Mouse (Mus musculus): ENCODE measurements around the gene Hdgf.

The Hdgf gene

DNA sequence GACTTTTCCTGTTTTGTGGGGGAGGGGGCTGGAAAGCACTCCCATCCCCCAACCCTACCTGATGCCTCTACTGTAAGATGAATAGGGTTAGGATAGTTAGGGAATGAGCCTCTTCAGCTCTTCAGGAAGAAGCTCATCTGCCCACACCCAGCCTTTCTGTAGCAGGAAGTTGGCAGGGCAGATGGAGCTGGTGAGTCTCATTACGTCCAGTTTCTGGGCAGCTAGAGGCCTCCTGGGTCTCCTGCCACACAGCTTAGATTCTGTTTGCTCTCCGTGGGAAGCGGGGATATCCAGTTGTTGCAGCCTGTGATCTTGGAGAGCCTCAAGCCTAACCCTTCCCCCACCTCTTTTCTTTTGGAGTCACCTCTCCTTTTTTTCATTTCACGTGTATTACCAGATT is 3.8 kb downstream of the Hdgf start:
- no peak for DNase-seq (ENCODE audit: low spot score in 2 of 2)

DNA sequence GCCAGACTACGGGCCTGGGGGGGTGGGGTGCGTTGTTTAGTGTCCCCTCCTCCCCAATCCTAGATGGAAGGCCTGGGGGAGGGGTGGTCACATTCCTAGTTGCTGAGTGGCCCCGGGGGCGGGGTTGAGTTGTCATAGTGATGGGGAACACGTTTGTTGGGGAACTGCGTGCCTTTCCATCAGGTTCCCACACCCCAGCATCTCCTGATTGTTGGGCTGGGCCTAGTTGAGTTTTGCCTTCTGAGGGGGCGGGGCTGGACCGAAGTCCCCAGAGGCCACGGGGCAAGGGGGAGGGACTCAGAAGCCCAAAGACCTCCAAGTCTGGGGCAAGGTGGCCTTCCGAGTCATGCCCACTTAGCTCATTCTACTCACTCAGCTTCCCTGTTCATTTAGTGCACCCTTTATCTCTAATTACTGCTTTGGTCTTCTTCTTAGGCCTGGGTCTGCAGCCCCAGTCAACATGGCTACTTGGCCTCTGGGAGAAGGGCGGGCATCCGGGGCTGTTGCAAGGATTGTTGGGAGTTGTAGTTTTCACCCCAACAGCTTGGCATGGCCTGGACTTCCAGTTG is 4.5 kb downstream of the Hdgf start:
- peak in 1 of 2 experiments; percentile 64 for DNase-seq (ENCODE audit: low spot score in 2 of 2)

DNA sequence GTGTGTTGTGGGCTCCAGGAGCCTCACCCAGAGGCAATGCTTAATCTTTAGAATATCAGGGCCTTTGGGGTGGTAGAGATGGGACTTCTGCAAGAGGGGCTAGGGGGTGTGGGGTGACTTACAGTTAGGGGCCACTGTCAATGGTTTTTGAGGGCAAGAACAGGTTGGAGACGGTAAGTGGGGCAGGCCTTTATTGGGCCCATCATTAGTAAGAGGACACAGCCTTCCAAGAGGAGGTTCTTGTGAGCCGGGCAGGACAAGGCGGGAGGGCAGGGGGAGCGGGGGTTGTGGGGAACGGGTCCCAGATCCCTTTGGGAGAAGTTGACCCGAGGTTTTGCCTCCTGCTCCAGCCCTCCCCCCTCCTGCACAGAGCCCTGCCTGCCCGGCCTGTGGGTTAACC is 7.4 kb downstream of the Hdgf start:
- no peak for DNase-seq (ENCODE audit: low spot score in 2 of 2)

DNA sequence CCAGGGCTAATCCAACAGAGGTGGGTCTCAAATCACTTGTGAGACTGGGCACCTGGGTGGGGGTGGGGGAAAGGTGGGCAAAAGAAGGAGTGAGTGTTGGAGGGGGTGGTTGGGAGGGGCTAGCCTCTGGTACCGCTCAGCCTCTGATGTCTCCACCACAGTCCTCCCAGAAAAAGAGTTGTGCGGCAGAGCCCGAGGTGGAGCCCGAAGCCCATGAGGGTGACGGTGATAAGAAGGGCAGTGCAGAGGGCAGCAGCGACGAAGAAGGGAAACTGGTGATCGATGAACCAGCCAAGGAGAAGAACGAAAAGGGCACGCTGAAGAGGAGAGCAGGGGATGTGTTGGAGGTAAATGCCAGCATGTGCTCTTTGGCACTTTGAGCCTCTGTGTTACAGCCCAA is 7.8 kb downstream of the Hdgf start:
- DNase-seq (ENCODE audit: low spot score in 2 of 2), result no peak

DNA sequence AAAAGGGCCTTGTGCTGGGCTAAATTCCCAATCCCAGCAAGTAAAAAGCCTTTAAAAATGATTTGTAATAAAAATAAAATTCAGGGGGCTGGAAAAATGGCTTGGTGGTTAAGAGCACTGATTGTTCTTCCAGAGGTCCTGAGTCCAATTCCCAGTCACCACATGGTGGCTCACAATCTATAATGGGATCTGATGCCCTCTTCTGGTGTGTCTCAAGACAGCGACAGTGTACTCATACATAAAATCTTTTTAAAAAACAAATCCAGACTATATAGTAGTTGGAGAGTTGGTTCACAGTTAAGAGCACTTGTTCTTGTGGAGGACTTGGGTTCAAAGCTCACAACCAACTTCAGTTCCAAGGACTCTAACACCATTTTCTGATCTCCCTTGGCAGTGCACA is 10.9 kb downstream of the Hdgf start:
- DNase-seq (ENCODE audit: low spot score in 2 of 2), result no peak

DNA sequence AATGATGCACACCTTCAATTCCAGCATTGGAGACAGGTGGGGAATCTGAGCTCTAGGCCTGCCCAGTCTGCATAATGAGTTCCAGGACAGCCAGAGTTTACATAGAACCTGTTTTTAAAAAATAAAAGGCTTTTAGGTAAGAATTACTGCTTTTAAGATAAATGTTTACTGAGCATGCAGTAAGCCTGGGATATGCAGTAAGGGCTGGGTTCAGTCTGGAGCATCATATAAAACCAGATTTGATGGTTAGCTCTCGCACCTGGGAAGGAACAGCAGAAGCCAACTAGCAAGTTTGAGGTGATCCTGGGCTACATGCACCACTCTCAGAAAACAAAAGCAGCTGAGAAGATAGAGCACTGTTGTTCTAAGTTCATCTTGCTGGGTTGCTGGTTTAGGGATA is 12.4 kb downstream of the Hdgf start:
- no peak for DNase-seq (ENCODE audit: low spot score in 2 of 2)

DNA sequence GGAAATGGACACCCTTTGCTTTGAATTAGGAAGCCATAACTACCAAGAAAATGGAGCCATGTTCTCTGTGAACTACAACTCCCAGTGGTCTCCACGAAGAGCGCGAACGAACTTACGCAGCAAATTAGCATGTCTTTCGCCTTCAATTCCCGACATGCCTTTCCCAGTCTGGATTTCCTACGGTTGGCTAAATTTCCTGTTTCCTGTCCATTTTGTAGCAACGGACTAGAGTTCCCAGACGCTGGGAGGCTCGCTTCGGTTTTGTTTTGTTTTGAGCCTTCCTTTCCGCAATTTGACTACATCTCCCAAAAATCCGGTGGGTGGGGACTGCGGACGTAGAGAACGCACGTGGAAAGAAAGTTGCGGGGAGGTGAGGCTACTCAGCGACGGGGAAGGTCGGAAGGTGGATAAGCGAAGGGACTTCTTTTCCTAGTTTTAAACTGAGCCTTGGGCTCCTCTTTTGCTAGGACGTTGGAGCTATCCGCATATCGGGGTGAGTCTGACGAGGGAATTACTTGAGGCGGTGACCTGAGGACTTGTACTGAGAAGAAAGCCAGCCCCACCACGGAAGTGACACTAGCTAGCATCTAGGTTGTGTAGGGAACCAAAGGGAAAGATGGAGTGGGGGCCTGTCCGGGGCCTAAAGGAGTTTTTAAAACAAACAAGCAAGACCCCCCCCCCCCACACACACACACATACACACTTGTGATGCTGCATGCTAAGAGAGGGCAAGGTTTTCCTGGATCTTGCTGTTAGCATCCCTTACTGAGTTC is 13.4 kb downstream of the Hdgf start, which contains the start of gene Mrpl24:
Gene Mrpl24 (plus strand): TSS at position 171 of the 773 bp plus-strand sequence.
- DNase-seq (ENCODE audit: low spot score in 2 of 2), result peak in 1 of 2 experiments; percentile 67

DNA sequence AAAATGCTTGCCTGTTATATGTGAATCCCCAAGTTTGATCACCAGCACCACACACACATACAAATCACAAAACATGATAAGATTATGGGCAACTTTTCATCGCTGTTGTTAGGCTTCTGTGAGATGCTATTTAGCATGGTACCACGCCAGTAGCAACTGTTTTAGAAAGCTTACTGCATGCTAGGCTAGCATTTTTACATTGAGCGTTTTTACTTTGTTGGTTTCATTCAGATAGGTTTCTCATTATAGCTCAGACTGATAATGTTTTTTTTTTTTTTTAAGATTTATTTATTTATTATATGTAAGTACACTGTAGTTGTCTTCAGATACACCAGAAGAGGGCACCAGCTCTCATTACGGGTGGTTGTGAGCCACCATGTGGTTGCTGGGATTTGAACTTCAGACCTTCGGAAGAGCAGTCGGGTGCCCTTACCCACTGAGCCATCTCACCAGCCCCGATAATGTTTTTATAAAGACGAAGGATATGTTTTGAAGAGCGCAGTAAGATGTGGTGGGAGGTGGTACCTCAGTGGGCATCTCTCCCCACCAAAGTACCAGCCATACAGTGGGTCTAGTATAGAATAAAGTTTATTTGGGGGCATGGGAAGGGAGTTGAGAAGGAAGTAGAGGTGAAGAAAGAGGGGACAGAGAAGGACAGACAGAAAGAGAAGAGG is 14.3 kb downstream of the Hdgf start:
- no peak for DNase-seq (ENCODE audit: low spot score in 2 of 2)

DNA sequence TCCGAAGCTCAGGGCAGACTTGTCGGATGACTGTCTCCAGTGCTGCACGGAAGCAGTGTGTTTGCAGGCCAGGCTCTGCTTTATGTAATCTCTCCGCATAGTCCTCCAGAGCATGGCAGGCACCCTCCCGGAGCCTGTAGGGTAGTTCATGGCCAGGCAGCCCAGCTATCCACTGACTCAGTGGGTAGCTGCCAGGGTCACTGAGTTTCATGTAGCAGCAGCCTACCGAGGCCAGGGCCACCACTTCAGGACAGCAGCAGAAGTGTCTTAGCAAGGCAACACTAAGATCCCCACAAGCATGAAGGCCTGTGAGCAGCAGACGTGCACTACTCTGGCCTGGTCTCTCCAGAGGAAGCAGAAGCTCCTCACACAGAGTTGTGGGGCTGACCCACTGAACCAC is 18.9 kb downstream of the Hdgf start:
- DNase-seq (ENCODE audit: low spot score in 2 of 2), result no peak

DNA sequence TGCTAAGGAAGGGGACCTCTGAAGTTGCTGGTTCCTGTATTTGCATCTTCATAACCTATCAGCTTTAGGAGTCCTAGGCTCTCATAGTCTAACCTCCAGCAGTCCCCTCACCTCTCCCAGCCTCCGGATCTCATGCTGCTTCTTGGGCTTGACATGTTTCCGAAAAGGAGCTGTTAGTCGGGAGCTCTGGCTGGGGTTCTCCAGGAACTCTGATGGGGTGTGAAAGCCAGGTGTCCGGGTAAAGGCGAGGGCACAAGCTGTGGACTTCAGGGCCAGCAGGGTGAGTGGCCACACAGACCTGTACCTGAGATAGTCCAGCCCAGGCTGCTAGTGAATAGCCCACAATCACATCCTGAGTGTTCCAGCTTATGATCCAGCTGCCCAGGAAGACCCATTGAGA is 21.3 kb downstream of the Hdgf start:
- no peak for DNase-seq (ENCODE audit: low spot score in 2 of 2)

DNA sequence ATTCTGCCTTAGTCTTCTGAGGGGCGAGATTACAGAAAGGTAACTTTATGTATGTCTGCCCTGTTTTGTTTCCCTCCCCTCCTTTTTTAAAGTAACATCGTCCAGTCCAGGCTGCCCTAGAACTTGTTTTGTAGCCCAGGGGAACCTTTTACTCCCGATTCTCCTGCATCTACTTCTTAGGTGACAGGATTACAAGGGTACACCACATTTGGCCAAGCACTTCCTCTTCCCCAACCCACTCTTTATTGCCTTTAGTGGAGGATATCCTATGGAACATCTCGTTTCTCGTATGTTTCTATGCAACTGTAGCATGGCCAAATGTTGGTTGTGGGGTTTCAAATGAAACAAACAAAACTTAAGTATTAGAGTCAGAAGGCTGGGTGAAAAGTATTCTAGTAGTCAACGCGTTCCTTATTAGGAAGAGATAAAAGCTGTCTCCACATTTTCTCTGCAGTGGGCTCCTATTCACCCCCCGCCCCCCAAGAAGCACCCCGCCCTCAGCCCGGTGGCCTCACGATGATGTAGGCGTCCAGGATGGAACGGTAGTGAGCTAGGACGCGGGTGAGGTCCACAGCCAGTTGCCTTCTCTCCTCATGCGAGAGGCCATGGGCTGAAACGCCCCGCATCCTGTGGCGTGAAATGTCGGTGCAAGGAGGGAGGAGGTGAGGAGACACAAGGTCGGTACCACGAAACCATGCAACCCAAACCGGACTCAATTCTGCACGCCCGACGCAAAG is 23.4 kb downstream of the Hdgf start:
- no peak for DNase-seq (ENCODE audit: low spot score in 2 of 2)

DNA sequence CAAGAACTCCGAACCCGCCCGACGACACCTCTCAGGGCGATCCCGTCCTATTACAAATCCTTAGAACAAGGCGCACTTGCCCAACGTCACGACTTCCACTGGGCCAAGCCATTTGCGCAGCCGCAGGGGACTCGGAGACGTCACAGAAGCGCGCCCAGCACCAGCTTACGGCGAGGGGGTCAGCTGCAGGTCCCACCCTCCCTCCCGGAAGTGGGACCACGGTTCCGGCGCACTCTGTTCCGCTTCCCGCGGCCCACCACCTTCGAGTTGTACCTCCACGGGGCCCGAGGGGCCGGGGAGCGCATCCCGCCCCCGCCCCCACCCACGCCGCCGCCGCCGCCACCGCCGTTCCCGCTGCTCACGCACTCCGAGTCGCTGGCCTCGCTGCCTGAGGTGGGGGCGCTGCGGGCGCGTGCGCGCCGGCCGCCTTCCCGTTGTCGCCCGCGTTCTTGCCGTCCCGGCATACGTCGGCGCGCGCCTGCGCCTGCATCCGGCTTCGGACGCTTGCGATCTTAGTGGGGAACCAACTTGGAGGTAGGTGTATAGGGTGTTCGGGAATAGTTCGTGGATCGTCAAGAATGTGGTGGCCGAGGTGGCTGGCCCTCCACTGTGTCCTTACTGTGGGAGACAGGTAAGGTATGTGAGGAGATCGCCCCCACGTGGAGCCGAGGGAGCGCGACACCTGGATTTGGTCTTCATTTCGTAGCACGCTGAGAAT is 24.1 kb downstream of the Hdgf start, which contains the start of the genes Isg20l2 and Rrnad1:
Gene Isg20l2 (plus strand): TSS at position 237 of the 718 bp plus-strand sequence.
Gene Rrnad1 (minus strand): TSS at position 640 of the 718 bp plus-strand sequence.
- DNase-seq (ENCODE audit: low spot score in 2 of 2), result peak; percentile 95 to 96

DNA sequence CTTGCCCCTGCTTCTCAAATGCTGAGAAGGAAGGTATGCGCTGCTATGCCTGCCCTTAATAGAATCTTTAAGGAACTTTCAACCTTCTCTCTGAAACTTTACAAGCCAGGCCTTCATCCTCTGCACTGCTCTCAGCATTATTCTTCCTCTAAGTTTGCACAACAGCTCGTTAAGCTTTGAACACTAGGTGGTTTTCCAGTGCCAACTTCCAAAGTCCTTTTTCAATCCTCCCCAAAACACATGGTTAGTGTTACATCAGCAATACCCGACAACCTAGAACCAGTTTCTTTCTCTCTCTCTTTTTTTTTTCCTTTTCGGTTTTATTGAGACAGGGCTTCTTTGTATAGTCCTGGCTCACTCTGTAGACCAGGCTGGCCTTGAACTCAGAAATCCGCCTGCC is 27.9 kb downstream of the Hdgf start:
- no peak for DNase-seq (ENCODE audit: low spot score in 2 of 2)

DNA sequence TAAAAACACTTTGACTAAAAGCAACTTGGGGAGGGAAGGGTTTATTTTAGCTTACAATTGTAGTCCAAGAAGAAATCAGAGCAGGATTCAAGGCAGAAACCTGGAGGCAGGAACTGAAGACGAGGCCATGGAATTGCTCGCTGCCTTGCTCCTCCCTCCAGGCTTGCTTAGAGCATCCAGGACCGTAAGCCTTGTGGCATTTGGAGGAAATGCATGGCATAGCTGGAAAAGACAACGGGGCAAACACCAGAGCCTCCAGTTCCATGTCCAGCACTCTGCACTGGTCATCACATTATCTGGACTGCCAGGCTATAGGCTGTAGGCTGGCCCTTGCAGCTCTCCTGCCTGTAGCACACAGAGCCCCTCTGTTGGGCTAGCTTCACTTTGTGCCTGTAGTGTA is 28.4 kb downstream of the Hdgf start:
- DNase-seq (ENCODE audit: low spot score in 2 of 2), result no peak

DNA sequence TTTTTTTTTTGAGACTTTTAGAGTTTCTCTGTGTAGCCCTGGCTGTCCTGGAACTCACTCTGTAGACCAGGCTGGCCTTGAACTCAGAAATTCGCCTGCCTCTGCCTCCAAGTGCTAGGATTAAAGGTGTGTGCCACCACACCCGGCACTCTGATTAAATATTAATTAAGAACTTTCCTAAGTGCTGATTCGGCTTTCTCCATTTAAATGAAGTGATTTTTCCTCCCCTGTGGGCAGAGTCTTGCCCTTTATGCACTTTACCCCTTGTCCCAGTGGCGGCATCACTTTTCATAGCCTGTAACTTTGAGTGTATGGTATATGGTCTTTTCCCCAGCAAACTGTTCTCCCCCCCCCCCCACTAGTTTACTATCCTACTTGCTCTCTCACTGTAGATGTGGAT is 29.1 kb downstream of the Hdgf start:
- no peak for DNase-seq (ENCODE audit: low spot score in 2 of 2)

DNA sequence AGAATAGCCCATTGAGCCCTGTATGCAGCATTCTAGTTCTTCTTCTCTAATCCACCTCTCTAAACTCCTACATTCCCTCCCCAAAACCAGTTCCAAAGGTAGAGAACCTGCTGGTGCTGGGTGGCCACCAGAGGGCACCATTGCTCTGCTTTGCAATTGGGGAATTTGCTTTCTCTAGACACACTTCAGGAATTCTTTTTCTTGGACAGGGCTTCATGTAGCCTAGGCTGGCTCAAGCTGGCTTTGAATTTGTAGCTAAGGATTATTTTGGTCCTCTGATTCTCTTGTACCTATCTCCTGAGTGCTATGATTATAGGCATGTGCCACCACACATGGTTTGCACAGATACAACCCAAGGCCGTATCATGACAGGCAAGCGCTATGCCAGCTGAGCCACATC is 29.7 kb downstream of the Hdgf start:
- DNase-seq (ENCODE audit: low spot score in 2 of 2), result peak; percentile 74 to 85

DNA sequence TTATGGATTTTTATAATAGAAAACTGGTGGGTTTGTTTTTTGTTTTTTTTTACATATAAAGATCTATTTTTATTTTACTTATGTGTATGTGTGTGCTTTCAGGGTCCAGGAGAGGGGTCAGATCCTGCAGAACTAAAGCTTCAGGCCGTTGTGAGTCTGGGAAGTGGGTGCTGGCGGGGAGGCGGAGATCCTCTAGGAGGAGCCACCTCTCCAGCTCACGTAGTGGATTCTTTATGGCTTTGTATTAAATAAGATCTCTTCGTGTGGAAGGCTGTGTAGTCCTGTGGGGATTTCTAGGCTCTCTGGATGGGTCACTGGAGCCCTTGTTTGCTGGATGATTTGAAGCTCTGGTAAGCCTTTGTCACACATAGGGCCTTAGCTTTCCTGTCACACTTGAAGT is 34.5 kb downstream of the Hdgf start:
- DNase-seq (ENCODE audit: low spot score in 2 of 2), result no peak

DNA sequence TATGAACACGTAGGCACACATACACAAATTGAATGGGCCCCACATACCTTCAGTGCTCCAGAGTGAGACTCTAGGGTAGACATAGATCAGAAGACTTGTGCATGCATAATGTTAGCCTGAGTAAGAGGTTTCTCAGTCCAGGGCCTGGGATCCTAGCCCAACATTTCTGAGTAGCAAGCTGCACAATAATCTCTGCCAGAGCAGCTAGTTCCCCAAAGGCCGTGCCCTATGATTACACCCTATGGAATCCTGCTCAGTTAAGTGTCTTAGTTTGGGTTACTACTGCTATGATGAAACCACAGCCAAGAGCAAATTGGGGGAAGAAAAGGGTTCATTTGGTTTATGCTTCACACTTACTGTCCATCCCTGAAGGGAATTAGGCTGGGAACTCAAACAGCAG is 36.4 kb downstream of the Hdgf start:
- no peak for DNase-seq (ENCODE audit: low spot score in 2 of 2)

DNA sequence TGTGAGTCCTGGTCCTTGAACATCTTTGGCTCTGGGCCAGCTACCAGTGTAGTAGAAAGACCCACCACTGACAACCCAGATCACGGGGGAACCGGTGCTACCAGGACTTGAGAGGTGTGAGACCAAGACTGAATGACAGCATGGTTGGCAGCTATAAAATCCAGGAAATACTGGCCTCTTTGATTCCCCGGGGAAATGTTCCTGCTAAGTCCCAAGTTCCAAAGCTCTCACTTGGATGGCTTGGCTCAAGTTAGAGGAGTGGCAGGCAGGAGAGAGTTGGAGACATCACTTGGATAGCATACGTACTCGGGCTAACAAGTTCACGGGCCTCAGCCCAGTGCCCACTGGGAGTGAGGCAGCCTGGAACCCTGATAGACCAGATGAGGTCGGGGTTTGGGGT is 37.5 kb downstream of the Hdgf start:
- DNase-seq (ENCODE audit: low spot score in 2 of 2), result no peak

DNA sequence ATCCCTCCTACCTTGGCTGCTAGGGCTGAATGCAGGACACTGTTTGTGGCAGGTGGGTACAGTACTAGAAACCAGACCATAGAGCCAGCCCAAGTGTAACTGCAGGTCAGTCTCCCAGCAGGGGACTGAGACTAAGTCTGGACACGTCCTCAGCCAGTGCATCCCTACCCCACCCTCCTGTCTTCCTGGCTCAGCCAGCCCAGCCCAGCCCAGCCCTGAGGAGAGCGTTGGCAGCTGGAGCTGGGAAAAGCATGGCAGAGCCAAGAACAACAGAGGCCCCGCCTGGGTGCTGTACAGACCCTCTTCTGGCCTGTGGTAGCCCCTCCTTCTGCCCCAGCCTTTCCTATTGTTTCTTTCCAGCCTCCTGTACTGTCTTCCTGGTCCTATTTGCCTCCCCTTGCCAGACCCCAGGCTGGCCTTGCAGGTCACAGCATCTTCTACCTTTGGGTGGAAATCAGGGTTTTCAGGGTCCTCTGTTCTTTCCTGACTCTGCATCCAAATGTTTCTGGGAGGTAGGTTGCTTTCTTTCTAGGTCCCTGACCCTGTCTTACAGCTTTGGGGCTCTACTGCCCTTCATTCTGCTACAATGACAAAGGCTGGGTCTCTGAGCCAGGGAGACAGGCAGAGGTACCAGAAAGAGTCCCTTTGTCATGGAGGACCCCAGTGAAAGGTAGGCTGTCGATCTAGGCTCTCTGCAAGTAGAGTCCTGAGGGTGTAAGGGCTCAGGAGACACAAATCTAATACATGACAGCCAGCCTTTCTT is 38.9 kb downstream of the Hdgf start:
- no peak for DNase-seq (ENCODE audit: low spot score in 2 of 2)

Data from cerebellum, postnatal 4 days (tissue).